Mouse (Mus musculus) myocyte (in vitro differentiated cells): ENCODE measurements around the gene Dctn1.

Experiments used
- CEBPB ChIP-seq: IDR thresholded peaks from 2 replicates; pipeline ENCODE4 v1.6.1; 2011; ENCODE audit warnings: mild to moderate bottlenecking, moderate library complexity; ENCODE audit not compliant: poor library complexity, insufficient read depth, severe bottlenecking
- MAX ChIP-seq: IDR thresholded peaks from one replicate; pipeline ENCODE4 v1.6.1; 2011; ENCODE audit warnings: low read depth, mild to moderate bottlenecking, control low read depth
- MYOD1 ChIP-seq, 3 experiments: IDR thresholded peaks; one replicate each; pipeline ENCODE4 v1.6.1; 2011; ENCODE audit warnings: control low read depth in 2 of 3, low read depth in 2 of 3, mild to moderate bottlenecking in 2 of 3, moderate library complexity in 1 of 3; ENCODE audit not compliant: insufficient read length in 2 of 3, control insufficient read depth in 1 of 3
- MYOG ChIP-seq, 3 experiments: IDR thresholded peaks; one replicate each; pipeline ENCODE4 v1.6.1; 2011; ENCODE audit warnings: control low read depth in 2 of 3, low read depth in 2 of 3, mild to moderate bottlenecking in 2 of 3; ENCODE audit not compliant: insufficient read length in 2 of 3, control insufficient read depth in 1 of 3, insufficient read depth in 1 of 3
- POLR2A ChIP-seq: IDR thresholded peaks from one replicate; pipeline ENCODE4 v1.6.1; 2011; ENCODE audit warnings: low read depth, mild to moderate bottlenecking, control low read depth, moderate library complexity; ENCODE audit not compliant: insufficient read length
- REST ChIP-seq: IDR thresholded peaks from one replicate; pipeline ENCODE4 v1.6.1; 2011; ENCODE audit warnings: mild to moderate bottlenecking, control low read depth, moderate library complexity; ENCODE audit not compliant: insufficient read depth, insufficient read length
- TCF12 ChIP-seq: IDR thresholded peaks from one replicate; pipeline ENCODE4 v1.6.1; 2011; ENCODE audit warnings: mild to moderate bottlenecking, control low read depth; ENCODE audit not compliant: poor library complexity, insufficient read depth, severe bottlenecking
- USF1 ChIP-seq: IDR thresholded peaks from one replicate; pipeline ENCODE4 v1.6.1; 2011; ENCODE audit warnings: low read depth, mild to moderate bottlenecking, control low read depth, moderate library complexity

- TF ChIP-seq TCF12 (no peak), POLR2A (no peak), REST (no peak), USF1 (no peak), CEBPB (no peak), MYOD1 (IDR thresholded peaks at IDR 0.05; ENCODE audit: control insufficient read depth in 1 of 3, insufficient read length in 2 of 3, low read depth in 2 of 3) (no peak), MYOG (IDR thresholded peaks at IDR 0.05; ENCODE audit: control insufficient read depth in 1 of 3, insufficient read depth in 1 of 3, insufficient read length in 2 of 3, low read depth in 2 of 3) (no peak), MAX (no peak)
Observed at GRCm38 (mm10) chr6:83210495-83210894, 44.8 kb downstream of the Dctn1 start.
